Mouse (Mus musculus) midbrain, embryonic 15.5 days (tissue): ENCODE measurements around the gene Eef1a1. TPM values are rescaled to one million over a fixed set of nuclear protein-coding genes. Genes with fewer than 3 reads are reported as not detected.
"Not testable (repeated sequence)": the region's sequence is repeated elsewhere in the genome, so short reads cannot be mapped to it uniquely, and the experiment has no call there.

ENCODE experiments used
- ATAC-seq: fragments of 200-750 bp; cut with Nextera tagmentation; replicated peaks from 2 replicates; pipeline ENCODE4 v1.8.0; 2017; ENCODE audit warnings: moderate TSS enrichment
- H3K27ac ChIP-seq: fragments of 300-500 bp; sonication (generic); 2 replicates; pipeline ENCODE4 v1.5.1; 2015; ENCODE audit warnings: mild to moderate bottlenecking, inconsistent platforms
- H3K27me3 ChIP-seq: fragments of 300-500 bp; sonication (generic); replicated peaks from 2 replicates; pipeline ENCODE4 v1.6.1; 2015; ENCODE audit warnings: inconsistent platforms
- H3K36me3 ChIP-seq: fragments of 300-500 bp; sonication (generic); replicated peaks from 2 replicates; pipeline ENCODE4 v1.6.1; 2015; ENCODE audit warnings: inconsistent platforms
- H3K4me1 ChIP-seq: fragments of 300-500 bp; sonication (generic); 2 replicates; pipeline ENCODE4 v1.6.1; 2015; ENCODE audit warnings: inconsistent platforms
- H3K4me2 ChIP-seq: fragments of 300-500 bp; sonication (generic); 2 replicates; pipeline ENCODE4 v1.6.1; 2015; ENCODE audit warnings: inconsistent platforms, mild to moderate bottlenecking, moderate library complexity
- H3K4me3 ChIP-seq: fragments of 300-500 bp; sonication (generic); 2 replicates; pipeline ENCODE4 v1.5.1; 2015; ENCODE audit warnings: mild to moderate bottlenecking, inconsistent platforms
- H3K9ac ChIP-seq: fragments of 300-500 bp; sonication (generic); 2 replicates; pipeline ENCODE4 v1.6.1; 2015; ENCODE audit warnings: mild to moderate bottlenecking, inconsistent platforms
- H3K9me3 ChIP-seq: fragments of 300-500 bp; sonication (generic); 2 replicates; pipeline ENCODE4 v1.6.1; 2016; ENCODE audit warnings: inconsistent platforms
- WGBS: fragments of 180-500 bp; shearing (Covaris S2); methylation state at CpG from one replicate; pipeline ENCODE4 v1.1.7; 2015; ENCODE audit warnings: mixed read lengths; 5-methylcytosine and 5-hydroxymethylcytosine counted together
- polyA plus RNA-seq: library from polyadenylated mRNA; unstranded; fragments of >200 nt; fragmentation: Nextera tagmentation; extraction: Ambion mirVana; gene quantifications from 2 replicates; pipeline ENCODE4 v1.2.1, GENCODE M21; 2015

Gene Eef1a1
- polyA plus RNA-seq, 1 experiment from 2014 or later = 3,214 TPM

DNA sequence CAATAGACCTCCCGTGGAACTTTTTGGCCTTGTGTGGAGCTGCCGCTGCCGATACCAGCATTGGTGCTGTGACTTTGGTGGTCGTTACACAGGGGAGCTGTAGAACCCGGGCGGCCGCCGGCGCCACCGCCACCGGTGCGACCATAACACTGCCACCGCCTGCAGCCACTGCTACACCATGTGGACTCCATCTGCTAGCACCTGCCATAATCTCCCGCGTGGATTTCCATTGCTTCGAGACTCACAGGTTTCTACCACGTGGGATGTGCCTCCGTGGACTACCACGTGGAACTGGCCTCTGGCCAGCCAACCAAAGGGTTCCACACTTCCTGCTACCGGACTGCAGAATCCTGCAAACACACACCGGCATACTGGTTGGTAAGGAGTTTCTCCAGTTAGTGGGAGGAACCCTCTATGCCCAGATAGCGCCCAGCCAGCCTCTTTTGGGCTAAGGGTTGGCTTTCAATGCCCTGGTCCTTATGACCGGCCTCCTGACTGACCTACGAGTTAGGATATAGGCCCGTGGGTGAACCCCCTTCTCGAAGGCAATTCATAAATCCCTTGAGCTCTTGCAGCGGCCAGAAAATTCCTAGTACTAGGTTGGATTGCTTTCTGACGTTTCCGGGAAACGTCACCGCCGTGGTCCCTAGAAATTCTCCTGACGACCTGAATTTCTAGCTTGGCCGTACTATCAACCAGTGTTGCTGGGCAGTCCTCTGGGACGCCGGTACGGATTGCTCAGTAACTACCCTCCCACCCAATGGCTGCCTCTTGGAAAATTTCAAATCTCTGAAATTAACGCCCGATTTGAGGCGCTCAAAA is 32.0 kb upstream of the Eef1a1 start:
- ATAC-seq = peak; percentile 79

DNA sequence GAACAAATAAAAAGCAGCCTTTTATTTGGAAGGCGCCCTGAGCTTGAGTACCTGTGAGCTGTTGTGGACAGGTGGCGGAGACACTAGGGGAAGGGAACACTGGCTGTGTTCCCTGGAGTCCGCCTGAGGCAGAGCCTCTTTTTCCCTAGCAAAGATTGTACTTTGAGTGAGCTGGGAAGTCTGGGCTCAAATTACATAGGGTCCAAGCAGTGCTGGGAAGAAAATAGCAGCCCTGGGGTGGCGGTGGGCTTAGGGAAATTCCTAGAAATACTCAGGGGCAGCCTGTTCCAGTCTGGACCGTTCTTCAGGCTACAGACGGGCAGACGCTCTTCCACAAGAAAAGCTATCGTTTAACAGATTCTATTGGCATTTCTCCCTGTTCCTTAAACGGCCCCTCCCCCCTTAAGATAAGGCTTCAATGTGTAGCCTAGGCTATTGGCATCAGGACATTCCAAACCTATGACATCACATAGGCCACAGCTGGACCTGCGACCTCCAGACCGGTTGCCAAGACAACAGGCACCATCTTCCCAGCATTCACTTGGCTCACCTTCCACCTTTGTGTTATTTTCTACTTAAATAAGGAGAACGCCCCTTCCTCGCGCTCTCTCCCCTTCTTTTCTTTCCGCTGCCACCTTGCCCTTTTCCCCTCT is 31.3 kb upstream of the Eef1a1 start:
- H3K9me3 ChIP-seq = no peaks in the 10 kb centered on the region
- whole genome bisulfite sequencing = 4% methylated on average over 15 of the region's 15 CpGs
- H3K4me2 ChIP-seq = peak overlapping the region; percentile 90
- H3K27me3 ChIP-seq = no peaks in the 10 kb centered on the region
- H3K9ac ChIP-seq = peak overlapping the region; percentile 62
- peak overlapping the region; percentile 54 for H3K4me3 ChIP-seq
- H3K4me1 ChIP-seq = peaks cover 22% of the 10 kb centered on the region
- H3K27ac ChIP-seq = peak overlapping the region; percentile 82
- ATAC-seq = peak; percentile 88
- no peaks in the 10 kb centered on the region for H3K36me3 ChIP-seq

More for the DNA sequence above, 32.0 kb upstream of the Eef1a1 start:
- H3K4me2 ChIP-seq = peak overlapping the region; percentile 90
- peak overlapping the region; percentile 54 for H3K4me3 ChIP-seq
- peaks cover 22% of the 10 kb centered on the region for H3K4me1 ChIP-seq
- H3K9ac ChIP-seq = peak overlapping the region; percentile 62
- H3K27me3 ChIP-seq = no peaks in the 10 kb centered on the region
- no peaks in the 10 kb centered on the region for H3K9me3 ChIP-seq
- peak overlapping the region; percentile 82 for H3K27ac ChIP-seq
- WGBS = 1% methylated on average over 40 of the region's 40 CpGs
- no peaks in the 10 kb centered on the region for H3K36me3 ChIP-seq

DNA sequence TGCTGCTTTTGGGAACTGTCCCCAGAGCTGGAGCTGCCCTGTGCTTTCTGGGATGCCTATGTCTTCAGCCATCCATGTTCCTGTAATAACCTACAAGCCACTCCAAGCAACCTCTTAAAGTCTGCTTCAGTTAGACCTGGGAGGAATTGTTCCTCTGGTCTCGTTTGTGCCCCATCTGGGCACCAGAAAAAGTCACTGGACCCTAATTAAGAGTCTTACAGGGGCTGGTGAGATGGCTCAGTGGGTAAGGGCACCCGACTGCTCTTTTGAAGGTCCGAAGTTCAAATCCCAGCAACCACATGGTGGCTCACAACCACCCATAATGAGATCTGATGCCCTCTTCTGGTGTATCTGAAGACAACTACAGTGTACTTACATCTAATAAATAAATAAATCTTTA is 28.3 kb upstream of the Eef1a1 start:
- not testable (repeated sequence) for H3K27ac ChIP-seq, H3K4me3 ChIP-seq, H3K9me3 ChIP-seq, H3K27me3 ChIP-seq, H3K4me2 ChIP-seq, H3K36me3 ChIP-seq, H3K9ac ChIP-seq, ATAC-seq
- H3K4me1 ChIP-seq = peaks cover 22% of the 10 kb centered on the region
- 65% methylated on average over 3 of the region's 3 CpGs for WGBS

DNA sequence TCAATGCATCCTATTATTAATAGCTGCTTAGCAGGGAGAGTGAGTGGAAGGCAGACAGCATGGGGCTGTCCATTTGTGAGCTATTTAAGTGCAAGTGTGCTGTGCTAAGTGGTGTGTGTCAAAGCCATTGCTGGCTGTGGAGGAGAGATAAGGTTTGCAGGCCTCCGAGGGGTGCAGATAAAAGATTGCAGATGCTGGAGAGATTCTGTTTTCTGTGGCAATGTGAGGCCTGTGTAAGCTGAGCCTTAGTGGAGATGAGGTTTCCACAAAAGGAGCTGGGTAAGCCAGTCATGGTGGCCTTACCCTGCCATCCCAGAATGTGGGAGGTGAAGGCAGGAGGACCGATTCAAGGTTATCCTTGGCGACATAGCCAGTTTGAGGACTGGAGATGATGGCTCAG is 27.2 kb upstream of the Eef1a1 start:
- Histone ChIP-seq H3K27me3 (no peaks in the 10 kb centered on the region), H3K27ac (no peak overlapping the region), H3K4me1 (peaks cover 14% of the 10 kb centered on the region), H3K4me2 (no peak overlapping the region), H3K9ac (no peak overlapping the region), H3K9me3 (no peaks in the 10 kb centered on the region), H3K36me3 (no peaks in the 10 kb centered on the region), H3K4me3 (no peak overlapping the region)
- no peak for ATAC-seq
- WGBS = 60% methylated on average over 3 of the region's 3 CpGs

DNA sequence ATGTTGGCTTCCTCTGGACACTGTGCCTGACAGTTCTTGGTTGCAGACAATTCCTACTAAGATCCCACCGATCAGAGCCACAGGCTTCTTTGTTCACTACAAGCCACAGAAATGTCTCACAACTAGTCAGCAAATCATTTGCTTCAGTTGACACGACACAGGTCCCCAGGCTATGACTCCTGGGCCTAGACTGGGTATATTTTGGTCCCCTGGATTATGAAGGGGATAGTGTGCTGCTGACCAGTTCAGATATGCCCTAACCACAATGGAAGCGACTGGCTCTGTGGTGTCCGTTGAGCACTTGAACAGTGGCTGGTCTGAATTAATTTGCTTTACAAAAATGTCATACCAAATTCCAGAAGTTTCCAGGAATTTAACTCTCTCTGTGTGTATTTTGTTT is 25.7 kb upstream of the Eef1a1 start:
- Histone ChIP-seq H3K36me3 (no peaks in the 10 kb centered on the region), H3K4me1 (no peaks in the 10 kb centered on the region), H3K27ac (no peak overlapping the region), H3K4me2 (no peak overlapping the region), H3K9ac (no peak overlapping the region), H3K4me3 (no peak overlapping the region), H3K9me3 (no peaks in the 10 kb centered on the region), H3K27me3 (no peaks in the 10 kb centered on the region)
- ATAC-seq = no peak
- 85% methylated on average over 4 of the region's 4 CpGs for WGBS

DNA sequence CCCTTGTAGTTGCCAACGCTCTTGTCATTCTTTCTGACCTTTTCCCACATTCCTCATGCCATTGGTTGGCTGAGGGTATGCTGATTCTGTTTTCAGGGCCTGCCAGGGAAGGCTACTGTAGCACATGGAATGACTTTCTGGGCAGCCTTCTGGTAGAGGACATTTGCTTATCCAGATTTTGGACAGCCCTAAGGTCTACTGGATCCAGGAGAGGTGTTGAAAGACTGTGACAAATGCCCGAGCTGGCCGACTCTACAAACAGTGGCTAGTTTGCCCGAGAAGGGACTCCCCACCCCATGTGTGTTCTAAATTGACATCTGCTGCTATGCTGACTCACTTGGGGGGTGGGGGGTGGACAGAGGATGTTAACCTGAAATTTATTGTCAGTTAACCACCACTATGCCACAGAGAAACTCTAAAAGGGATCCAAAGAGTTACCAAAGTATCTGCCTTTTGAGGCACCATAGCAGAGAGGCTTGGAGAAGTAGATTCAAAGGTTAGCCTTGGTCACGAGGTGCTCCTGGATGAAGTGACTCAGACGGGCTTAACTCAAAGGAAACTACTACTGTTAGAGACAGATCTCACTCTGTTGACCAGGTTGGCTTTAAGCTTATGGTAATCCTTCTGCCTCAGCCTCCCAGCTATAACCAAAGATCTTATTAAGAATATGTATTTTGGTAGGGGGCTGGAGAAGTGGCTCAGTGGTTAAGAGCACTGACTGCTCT is 25.0 kb upstream of the Eef1a1 start:
- WGBS = 86% methylated on average over 6 of the region's 6 CpGs
- H3K4me1 ChIP-seq = no peaks in the 10 kb centered on the region
- no peaks in the 10 kb centered on the region for H3K9me3 ChIP-seq
- no peaks in the 10 kb centered on the region for H3K36me3 ChIP-seq
- H3K4me2 ChIP-seq = no peak overlapping the region
- ATAC-seq = no peak
- H3K4me3 ChIP-seq = no peak overlapping the region
- no peak overlapping the region for H3K27ac ChIP-seq
- no peaks in the 10 kb centered on the region for H3K27me3 ChIP-seq
- no peak overlapping the region for H3K9ac ChIP-seq

DNA sequence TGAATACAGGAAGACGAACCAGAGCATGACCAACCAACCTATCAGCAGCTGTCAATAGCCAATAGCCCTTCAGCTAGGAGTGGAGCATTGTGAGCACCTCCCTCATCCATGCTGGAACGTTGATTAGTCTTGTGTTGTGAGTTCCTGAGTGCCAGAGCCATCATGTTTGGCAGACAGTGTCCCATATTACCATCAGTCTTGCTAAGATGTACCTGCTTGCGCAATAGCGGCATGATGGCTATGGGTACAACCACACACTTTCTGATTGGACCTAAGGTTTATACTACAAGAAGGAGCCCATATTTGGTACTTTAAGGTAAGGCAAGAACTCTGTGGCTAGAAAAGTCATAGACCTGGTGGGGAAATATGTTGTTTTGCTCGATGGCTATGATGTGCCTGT is 22.8 kb upstream of the Eef1a1 start:
- Histone ChIP-seq H3K4me2 (no peak overlapping the region), H3K36me3 (0 out of 2 replicates have a peak, but pooled peaks cover 4% of the 10 kb centered on the region), H3K27me3 (no peaks in the 10 kb centered on the region), H3K9ac (no peak overlapping the region), H3K4me3 (no peak overlapping the region), H3K27ac (no peak overlapping the region), H3K4me1 (no peaks in the 10 kb centered on the region), H3K9me3 (no peaks in the 10 kb centered on the region)
- WGBS = 96% methylated on average over 5 of the region's 5 CpGs
- ATAC-seq = no peak

DNA sequence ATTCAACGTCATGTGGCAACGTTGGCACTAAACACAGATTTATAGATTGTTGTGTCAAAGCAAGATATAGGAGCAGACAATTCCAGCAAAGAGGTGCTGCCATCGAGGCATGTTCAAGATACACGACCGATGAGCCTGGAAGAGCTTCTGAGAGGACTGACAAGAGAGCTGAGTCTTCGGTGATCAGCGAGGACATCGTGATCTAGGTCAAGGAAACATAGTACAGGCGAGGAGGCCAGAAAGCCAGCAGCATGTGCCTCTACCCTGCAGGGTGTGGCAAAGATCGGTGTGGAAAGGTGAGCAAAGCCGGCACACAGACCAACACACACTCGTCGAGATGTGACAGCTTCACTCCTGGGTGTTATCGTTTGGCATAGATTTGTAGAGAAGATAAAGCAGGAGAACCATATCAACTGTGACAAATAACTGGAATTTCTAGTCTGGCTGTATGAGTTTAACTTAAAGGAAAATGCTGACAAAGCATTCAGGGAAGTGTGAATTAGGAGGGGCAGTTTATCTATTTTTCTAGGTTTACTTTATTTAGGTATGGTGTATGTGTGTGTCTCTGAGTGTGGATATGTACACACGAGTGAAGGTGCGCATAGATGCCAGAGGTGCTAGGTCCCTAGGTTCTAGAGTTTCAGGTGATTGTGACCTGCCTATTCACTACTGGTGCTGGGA is 19.3 kb upstream of the Eef1a1 start:
- no peak overlapping the region for H3K4me2 ChIP-seq
- H3K27me3 ChIP-seq = no peaks in the 10 kb centered on the region
- peaks cover 12% of the 10 kb centered on the region for H3K4me1 ChIP-seq
- H3K4me3 ChIP-seq = no peak overlapping the region
- H3K36me3 ChIP-seq = 0 out of 2 replicates have a peak, but pooled peaks cover 4% of the 10 kb centered on the region
- no peak overlapping the region for H3K27ac ChIP-seq
- WGBS = 93% methylated on average over 16 of the region's 16 CpGs
- no peak for ATAC-seq
- H3K9me3 ChIP-seq = no peaks in the 10 kb centered on the region
- no peak overlapping the region for H3K9ac ChIP-seq

DNA sequence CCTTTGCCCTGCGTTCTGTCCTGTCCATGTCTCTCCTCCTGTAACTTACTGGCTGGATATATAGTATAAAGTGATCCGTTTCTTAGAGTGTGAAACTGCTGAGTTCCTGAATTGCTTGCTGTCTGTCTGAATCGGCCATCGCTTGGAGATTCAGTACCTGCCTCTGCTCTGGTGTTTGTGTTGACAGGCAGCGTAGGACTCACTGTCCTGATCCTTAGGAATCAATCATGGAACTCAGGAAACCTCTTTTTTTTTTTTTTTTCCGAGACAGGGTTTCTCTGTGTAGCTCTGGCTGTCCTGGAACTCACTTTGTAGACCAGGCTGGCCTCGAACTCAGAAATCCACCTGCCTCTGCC is 17.7 kb upstream of the Eef1a1 start:
- 92% methylated on average over 7 of the region's 7 CpGs for WGBS
- no peak overlapping the region for H3K27ac ChIP-seq

DNA sequence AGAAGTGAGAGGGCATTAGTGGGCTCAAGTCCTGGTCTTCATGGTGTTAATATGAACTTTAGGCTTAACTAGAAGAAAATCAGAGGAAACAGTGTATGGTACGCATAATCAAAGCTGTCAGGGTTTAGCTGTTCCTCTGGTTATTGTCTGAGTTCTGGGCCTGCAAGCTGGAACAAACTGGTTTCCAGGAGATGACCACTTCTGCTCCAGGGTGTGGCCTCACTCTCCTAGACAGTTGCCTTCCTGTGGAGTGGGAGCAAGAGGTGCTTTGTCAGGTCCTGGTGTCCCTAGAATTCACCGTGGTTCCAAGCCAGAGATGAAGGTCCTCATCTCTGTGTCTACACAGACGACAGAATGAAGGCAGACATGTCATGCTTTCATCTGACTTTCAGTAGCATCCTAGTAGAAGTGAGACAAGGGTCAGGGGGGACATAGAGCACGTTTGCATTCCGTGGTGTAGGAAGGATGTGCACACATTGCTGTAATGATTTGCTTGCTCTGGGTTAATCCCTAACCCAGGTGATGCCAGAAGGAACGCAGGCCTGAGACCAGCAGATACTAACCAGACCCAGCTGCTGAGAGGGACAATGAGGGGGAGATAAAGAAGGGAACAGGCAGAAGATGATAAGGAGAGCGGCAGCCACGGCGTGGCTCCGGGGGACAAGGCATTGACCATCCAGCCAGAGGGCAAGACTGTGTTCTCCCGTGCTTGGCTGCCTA is 17.2 kb upstream of the Eef1a1 start:
- Histone ChIP-seq H3K4me2 (peak overlapping the region; percentile 7; the same call in 1 of the 2 replicates), H3K9ac (no peak overlapping the region), H3K4me3 (no peak overlapping the region), H3K27ac (no peak overlapping the region), H3K27me3 (no peaks in the 10 kb centered on the region), H3K4me1 (peaks cover 23% of the 10 kb centered on the region), H3K36me3 (0 out of 2 replicates have a peak, but pooled peaks cover 4% of the 10 kb centered on the region), H3K9me3 (no peaks in the 10 kb centered on the region)
- ATAC-seq = no peak
- 65% methylated on average over 11 of the region's 11 CpGs for WGBS

More for the DNA sequence above, 17.7 kb upstream of the Eef1a1 start:
- Histone ChIP-seq H3K4me3 (no peak overlapping the region), H3K9me3 (no peaks in the 10 kb centered on the region), H3K9ac (no peak overlapping the region), H3K4me2 (0 out of 2 replicates have a peak overlapping the region, but pooled peaks have one; percentile 7), H3K36me3 (0 out of 2 replicates have a peak, but pooled peaks cover 4% of the 10 kb centered on the region), H3K4me1 (peaks cover 23% of the 10 kb centered on the region), H3K27me3 (no peaks in the 10 kb centered on the region)
- no peak for ATAC-seq

DNA sequence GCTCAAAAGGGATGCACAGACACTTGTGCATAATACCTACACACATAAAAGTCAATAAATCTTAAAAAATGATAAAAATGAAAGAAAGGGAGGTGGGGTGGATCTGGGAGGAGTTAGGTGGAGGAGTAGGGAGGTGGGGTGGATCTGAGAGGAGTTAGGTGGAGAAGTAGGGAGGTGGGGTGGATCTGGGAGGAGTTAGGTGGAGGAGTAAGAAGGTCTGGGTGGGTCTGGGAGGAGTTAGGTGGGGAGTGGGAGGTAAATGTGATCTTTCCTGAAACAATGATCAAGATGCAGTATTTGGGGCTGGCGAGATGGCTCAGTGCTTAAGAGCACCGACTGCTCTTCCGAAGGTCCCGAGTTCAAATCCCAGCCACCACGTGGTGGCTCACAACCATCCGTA is 16.3 kb upstream of the Eef1a1 start:
- H3K36me3 ChIP-seq = 0 out of 2 replicates have a peak, but pooled peaks cover 4% of the 10 kb centered on the region
- H3K4me3 ChIP-seq = no peak overlapping the region
- no peaks in the 10 kb centered on the region for H3K9me3 ChIP-seq
- H3K27me3 ChIP-seq = no peaks in the 10 kb centered on the region
- H3K9ac ChIP-seq = no peak overlapping the region
- H3K27ac ChIP-seq = no peak overlapping the region
- WGBS = 97% methylated on average over 6 of the region's 6 CpGs
- peak overlapping the region; percentile 51 for H3K4me2 ChIP-seq
- no peak for ATAC-seq
- H3K4me1 ChIP-seq = peaks cover 23% of the 10 kb centered on the region
